Mouse (Mus musculus) frontal cortex, postnatal 14 days (tissue): ENCODE data around the gene Syngr2.

ENCODE experiments used
- DNase-seq, 2 experiments: peaks; one replicate each; pipeline ENCODE4 v3.0.0; 2022; ENCODE audit warnings: low spot score in 2 of 2

The Syngr2 gene

GRCm38 (mm10) chr11:117863174-117863856 lies 53.8 kb downstream of the Syngr2 start:
- DNase-seq = no peak
